Mouse (Mus musculus): Measurements from ENCODE around the gene Nyx.

DNA sequence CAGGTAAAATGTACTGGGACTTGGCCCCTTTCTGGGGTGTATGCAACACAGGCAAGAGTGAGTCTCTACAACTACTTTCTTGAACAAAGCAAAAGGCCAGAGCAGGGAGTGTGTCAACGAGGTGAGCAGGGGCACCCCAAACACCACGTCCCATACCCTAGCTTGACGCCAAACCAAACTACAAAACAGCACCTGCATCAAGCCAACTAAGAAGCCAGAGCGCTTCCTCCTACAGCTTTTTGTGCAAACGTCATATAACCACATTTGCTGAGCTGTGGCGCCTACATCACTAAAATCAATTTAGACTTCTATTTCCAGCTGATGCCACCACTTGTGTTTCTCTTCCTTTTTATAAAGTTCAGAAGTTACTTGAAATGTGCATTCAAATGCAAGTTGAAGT lies 50.5 kb downstream of the Nyx start:
- TF ChIP-seq CTCF (IDR thresholded peaks at IDR 0.05; ENCODE audit: low read depth): no peak
- TF ChIP-seq EP300 (IDR thresholded peaks at IDR 0.05; ENCODE audit: low read depth): no peak
